Mouse (Mus musculus) thymus, adult 2 months (tissue): ENCODE results near the gene Pla2g2c. TPM values are rescaled to one million over a fixed set of nuclear protein-coding genes. Genes with fewer than 3 reads are reported as not detected.

ENCODE experiments used
- DNase-seq: peaks from one replicate; pipeline ENCODE4 v3.0.0; 2021
- H3K27ac ChIP-seq: fragments of 200-500 bp; 2 replicates; pipeline ENCODE4 v1.5.1; 2012; ENCODE audit warnings: low read length, control low read depth; ENCODE audit not compliant: control insufficient read depth, insufficient read depth
- H3K27me3 ChIP-seq: fragments of 200-500 bp; 2 replicates; pipeline ENCODE4 v1.6.1; 2012; ENCODE audit warnings: mild to moderate bottlenecking, low read length, moderate library complexity, mixed read lengths; ENCODE audit not compliant: control insufficient read depth, insufficient read depth
- H3K36me3 ChIP-seq: fragments of 200-500 bp; 2 replicates; pipeline ENCODE4 v1.6.1; 2012; ENCODE audit warnings: mild to moderate bottlenecking, low read length, moderate library complexity; ENCODE audit not compliant: control insufficient read depth, insufficient read depth
- H3K4me1 ChIP-seq: fragments of 200-500 bp; replicated peaks from 2 replicates; pipeline ENCODE4 v1.6.1; 2012; ENCODE audit warnings: low read length; ENCODE audit not compliant: control insufficient read depth, insufficient read depth
- H3K4me3 ChIP-seq: fragments of 200-500 bp; 2 replicates; pipeline ENCODE4 v1.5.1; 2012; ENCODE audit warnings: mild to moderate bottlenecking, low read length, control low read depth, moderate library complexity; ENCODE audit not compliant: control insufficient read depth, insufficient read depth
- CTCF ChIP-seq: fragments of 200-500 bp; IDR thresholded peaks from 2 replicates; pipeline ENCODE4 v1.5.1; 2012; ENCODE audit warnings: mild to moderate bottlenecking, control low read depth, low read length, moderate library complexity, borderline replicate concordance; ENCODE audit not compliant: control insufficient read depth, poor library complexity, insufficient read depth; ENCODE audit errors: extremely low read depth
- POLR2A ChIP-seq: fragments of 200-500 bp; IDR thresholded peaks from 2 replicates; pipeline ENCODE4 v1.6.1; 2012; ENCODE audit warnings: mild to moderate bottlenecking, low read length, control low read depth, moderate library complexity; ENCODE audit not compliant: control insufficient read depth, poor library complexity, insufficient read depth; ENCODE audit errors: extremely low read depth
- WGBS: fragments of 180-500 bp; shearing (Covaris S2); methylation state at CpG from one replicate; pipeline ENCODE4 v1.1.7; 2018; 5-methylcytosine and 5-hydroxymethylcytosine counted together
- polyA plus RNA-seq: library from polyadenylated mRNA; depleted of rRNA; stranded (reverse); fragments of >200 nt; gene quantifications from 2 replicates; pipeline ENCODE4 v1.2.3, GENCODE M21; 2012

Gene Pla2g2c
- polyA plus RNA-seq, 1 experiment, result not detected

DNA sequence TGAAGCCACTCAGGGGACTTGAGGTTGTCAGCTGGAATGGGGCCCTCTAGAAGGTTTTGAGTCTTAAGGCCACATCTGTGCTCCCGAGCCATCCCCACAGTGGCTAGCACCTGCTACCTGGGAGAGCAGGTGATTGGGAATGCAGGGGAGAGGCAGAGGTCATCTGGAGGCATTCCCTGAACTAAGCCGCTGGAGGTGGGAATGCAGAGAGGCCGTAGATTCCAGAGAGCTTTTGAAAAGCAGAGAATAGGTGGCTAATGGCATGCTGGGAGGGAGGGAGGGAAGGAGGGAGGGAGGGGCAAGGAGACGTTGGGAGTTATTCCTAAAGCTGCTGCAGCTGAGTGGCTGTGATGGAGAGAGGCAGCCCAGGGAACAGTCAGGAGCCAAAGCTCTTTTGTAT, 34.0 kb upstream of the Pla2g2c start:
- WGBS, result 7% methylated on average over 4 of the region's 4 CpGs
- H3K27ac ChIP-seq, result no peak overlapping the region
- no peaks in the 10 kb centered on the region for H3K4me1 ChIP-seq
- H3K27me3 ChIP-seq, result no peaks in the 10 kb centered on the region; the same call in 1 of the 2 replicates
- no peak for TF ChIP-seq POLR2A
- TF ChIP-seq CTCF, result no peak
- no peak overlapping the region for H3K4me3 ChIP-seq
- H3K36me3 ChIP-seq, result no peaks in the 10 kb centered on the region
- DNase-seq, result no peak

DNA sequence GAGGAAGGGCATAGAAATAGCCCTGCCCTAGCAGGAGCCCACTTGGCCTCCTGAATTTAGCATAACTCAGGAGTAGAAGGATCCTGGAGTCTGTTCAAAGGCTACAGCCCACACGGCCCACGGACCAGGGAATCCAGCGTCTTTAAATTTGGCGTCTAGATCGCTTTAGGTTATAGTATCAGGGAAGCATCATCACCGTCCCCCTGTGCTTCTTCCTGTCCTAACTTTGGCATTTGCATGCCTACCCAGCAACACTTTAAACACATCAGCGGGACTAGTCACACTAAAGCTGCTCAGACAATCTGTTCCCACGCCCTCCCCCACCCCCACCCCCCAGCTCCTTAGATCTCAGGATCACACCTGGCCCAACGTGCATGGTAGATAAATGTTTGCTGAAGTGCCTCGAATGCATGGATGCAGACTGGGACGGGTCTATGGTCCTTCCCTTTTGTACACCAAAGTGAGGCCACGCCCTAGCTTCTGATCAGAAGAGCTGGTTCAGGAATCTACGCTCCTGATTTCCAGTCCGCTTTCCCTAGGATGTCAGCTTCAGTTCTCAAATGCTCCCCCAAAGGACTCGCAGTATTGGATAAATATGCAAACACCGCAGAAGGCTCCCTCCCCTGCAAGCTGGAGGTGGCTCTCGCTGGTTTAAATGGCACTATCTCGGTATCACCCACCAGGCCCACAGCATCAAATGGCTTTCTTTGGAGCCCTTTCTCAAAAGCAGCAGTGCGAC, 33.0 kb upstream of the Pla2g2c start:
- Histone ChIP-seq H3K27me3 (no peaks in the 10 kb centered on the region; the same call in 1 of the 2 replicates), H3K4me3 (no peak overlapping the region), H3K36me3 (no peaks in the 10 kb centered on the region), H3K27ac (no peak overlapping the region), H3K4me1 (no peaks in the 10 kb centered on the region)
- 13% methylated on average over 19 of the region's 19 CpGs for WGBS
- TF ChIP-seq CTCF, result no peak
- no peak for TF ChIP-seq POLR2A
- no peak for DNase-seq

DNA sequence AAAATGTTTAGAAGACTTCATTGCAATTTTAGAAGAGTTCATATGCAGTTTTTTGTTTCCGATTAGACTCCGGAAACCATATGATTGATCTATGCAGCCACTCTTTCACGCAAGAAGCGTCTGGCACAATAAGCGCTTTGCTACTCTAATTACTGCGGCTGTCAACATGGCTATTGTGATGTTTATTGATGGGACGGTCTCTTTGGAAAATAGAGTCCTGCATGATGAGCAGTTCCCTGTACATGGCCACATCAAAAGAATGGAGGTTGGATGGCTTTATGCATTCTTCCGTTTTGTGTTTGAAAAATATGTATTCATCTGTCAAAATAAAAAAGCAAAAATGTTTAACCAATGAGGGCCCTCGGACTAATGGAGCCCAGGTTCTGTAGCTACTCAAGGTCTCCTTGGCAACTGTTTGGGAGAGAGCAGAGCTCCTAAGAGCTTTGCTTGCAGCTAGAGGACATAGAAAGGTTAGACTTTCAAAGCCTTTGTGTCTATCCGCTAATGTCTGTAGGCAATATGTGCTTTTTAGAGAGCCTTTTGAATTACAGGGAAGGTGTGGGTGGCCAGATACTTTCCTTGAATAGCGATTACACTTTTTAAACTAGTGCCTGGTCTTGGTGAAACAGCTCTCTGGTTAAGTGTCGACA, 31.4 kb upstream of the Pla2g2c start:
- Histone ChIP-seq H3K4me3 (no peak overlapping the region), H3K4me1 (no peaks in the 10 kb centered on the region), H3K36me3 (no peaks in the 10 kb centered on the region), H3K27me3 (no peaks in the 10 kb centered on the region; the same call in 1 of the 2 replicates), H3K27ac (no peak overlapping the region)
- TF ChIP-seq CTCF, result no peak
- 74% methylated on average over 12 of the region's 12 CpGs for WGBS
- DNase-seq, result no peak

DNA sequence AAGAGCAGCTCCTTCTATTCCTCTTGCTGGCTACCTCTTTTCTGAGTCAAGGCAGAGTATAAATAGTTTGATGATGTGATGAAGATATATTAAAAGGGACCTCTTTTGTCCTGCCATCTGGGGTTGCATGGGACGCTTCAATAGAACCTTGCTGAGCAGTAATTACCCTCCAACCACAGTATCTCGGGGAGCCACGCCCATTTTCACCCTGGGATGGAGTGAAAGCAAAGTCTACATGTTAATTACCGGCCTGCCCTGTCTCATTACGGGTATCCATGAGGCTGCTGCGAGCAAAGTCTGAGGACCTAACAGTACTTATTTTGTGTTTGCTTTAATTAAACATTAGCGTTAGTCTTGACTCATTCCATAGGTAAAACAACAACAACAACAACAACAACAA, 27.9 kb upstream of the Pla2g2c start:
- H3K4me1 ChIP-seq, result no peaks in the 10 kb centered on the region
- H3K4me3 ChIP-seq, result no peak overlapping the region
- H3K27me3 ChIP-seq, result no peaks in the 10 kb centered on the region
- H3K36me3 ChIP-seq, result no peaks in the 10 kb centered on the region
- DNase-seq, result no peak
- WGBS, result 37% methylated on average over 7 of the region's 7 CpGs
- TF ChIP-seq POLR2A (no peak), CTCF (no peak)
- no peak overlapping the region for H3K27ac ChIP-seq

DNA sequence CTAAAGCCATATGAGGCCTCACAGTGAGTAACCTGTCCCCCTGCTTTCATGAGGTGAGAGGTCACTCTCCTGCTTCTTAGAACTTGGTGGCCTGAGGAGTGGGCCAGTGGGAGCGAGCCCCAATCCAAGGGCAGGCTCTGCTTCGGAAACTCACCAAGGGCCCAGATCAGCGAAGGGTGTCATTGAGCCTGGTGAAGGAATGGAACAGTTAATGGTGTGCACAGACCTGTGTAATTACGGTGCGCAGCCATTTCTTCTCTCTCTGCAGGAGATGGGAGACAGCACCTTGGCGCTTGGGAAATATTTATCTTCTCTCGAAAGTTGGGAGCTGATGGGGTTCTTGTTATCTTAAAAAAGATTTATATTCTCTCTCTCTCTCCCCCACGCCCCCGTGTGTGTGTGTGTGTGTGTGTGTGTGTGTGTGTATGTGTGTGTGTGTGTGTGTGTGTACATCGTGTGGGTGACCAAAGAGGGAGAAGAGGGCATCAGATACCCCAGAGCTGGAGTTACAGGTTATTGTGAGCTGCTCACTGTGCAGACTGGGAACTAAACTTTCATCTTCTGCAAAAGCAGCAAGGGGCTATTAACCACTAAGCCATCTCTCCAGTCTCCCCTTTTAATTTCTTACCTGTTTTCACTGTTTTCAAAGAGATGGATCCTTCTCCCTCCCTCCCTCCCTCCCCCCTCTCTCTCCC, 27.3 kb upstream of the Pla2g2c start:
- H3K27ac ChIP-seq, result no peak overlapping the region
- H3K4me1 ChIP-seq, result no peaks in the 10 kb centered on the region
- TF ChIP-seq CTCF, result no peak
- no peak for TF ChIP-seq POLR2A
- H3K4me3 ChIP-seq, result no peak overlapping the region
- no peaks in the 10 kb centered on the region for H3K36me3 ChIP-seq
- DNase-seq, result no peak
- no peaks in the 10 kb centered on the region for H3K27me3 ChIP-seq
- WGBS, result 66% methylated on average over 10 of the region's 10 CpGs

DNA sequence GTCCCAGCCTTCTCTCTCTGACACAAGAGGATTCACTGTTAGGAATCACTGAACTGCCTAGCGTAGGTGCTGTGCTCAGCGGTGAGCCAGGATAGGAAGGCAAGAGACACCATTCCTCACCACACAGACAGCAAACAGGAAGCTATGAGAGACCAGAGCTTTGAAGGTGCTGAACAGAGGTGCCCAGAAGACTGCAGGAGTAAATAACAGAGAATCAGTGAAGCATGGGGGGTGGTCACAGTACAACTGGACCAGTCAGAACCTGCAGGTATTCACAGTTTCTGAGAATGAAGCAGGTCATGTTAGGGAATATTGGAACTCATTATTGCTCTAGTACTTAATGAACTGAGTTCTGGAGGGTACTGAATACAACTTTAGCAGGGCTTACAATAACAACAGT, 26.3 kb upstream of the Pla2g2c start:
- WGBS, result 63% methylated on average over 2 of the region's 2 CpGs
- Histone ChIP-seq H3K27me3 (no peaks in the 10 kb centered on the region), H3K36me3 (no peaks in the 10 kb centered on the region), H3K4me1 (no peaks in the 10 kb centered on the region), H3K4me3 (no peak overlapping the region), H3K27ac (no peak overlapping the region)
- TF ChIP-seq POLR2A (no peak), CTCF (no peak)
- DNase-seq, result no peak
